ENCODE assay signal across 8 mouse cellular contexts in the genomic region with DNA sequence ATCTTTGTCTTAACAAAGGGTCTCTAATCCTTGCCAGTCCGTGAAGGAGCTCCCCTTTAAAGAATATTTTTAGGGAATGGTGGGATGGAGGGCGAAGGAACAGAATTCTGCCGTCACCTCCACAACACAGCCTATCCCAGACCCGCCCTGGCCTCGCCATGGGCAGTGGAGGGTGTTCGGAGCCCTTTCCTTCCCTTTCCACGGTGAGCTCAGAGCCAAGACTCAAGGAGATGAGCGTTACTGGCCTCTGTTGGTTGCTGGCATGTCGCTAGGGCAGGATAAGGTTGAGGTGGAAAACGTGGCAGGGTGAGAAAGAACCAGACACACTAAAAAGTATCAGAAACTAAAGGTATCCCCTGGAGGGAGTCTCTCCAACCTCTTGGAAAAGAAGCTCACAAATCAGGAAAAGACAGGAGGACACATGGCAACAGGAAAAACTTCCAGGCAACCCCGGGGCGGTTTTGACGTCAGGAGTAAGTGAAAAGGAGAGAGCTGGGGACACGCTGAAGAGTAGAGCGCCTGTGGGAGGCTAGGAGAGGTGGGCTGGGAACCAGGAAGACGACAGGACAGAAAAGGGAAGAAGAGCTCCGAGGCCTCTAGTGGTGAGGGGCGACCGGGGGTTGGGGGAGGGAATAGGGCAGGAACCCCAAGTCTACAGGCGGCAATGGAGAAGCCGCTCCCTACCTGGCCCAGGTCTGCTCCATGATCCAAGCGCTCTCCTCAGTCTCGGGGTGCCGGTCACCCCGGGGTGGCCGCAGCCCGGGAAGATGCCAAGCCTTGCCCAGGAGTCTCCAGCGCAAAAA. TPM values are rescaled to one million over a fixed set of nuclear protein-coding genes. Genes with fewer than 3 reads are reported as not detected.
DNase-seq lines count a peak whose midpoint lies in the region; ATAC-seq and TF ChIP-seq lines count a peak whose summit lies in the region.

No protein-coding gene starts in this region.

- no peaks in the 10 kb centered on the region for H3K79me3 ChIP-seq in C2C12 (ENCODE audit: low read depth)

- no peak for TF ChIP-seq POLR2A in limb, embryonic 14.5 days (IDR thresholded peaks at IDR 0.05; ENCODE audit: borderline replicate concordance, extremely low read depth, insufficient read depth, insufficient read length)

- ATAC-seq in embryonic facial prominence, embryonic 15.5 days (ENCODE audit: insufficient number of reproducible peaks, low FRiP score, low TSS enrichment, low read depth), result 0 out of 2 replicates have a peak, but pooled peaks have one; percentile 22
- ATAC-seq in hindbrain, embryonic 11.5 days (ENCODE audit: low FRiP score), result peak; percentile 66
- peak; percentile 19; the same call in 1 of the 2 replicates for ATAC-seq in limb, embryonic 14.5 days (ENCODE audit: low FRiP score, low read depth)
- ATAC-seq in neural tube, embryonic 15.5 days (ENCODE audit: low FRiP score), result peak; percentile 61
- no peak for ATAC-seq in CD4-positive, CD25-positive, alpha-beta regulatory T cell, adult 4 months

- peak overlapping the region; percentile 34 for H3K4me3 ChIP-seq in C2C12 (ENCODE audit: insufficient read depth, poor library complexity, severe bottlenecking)
- peak overlapping the region; percentile 54 for H3K4me3 ChIP-seq in embryonic facial prominence, embryonic 15.5 days (replicated peaks)
- H3K4me3 ChIP-seq in hindbrain, embryonic 11.5 days (ENCODE audit: low read depth, low read length), result peak overlapping the region; percentile 51
- peak overlapping the region; percentile 57 for H3K4me3 ChIP-seq in limb, embryonic 14.5 days (replicated peaks; ENCODE audit: low read length)
- H3K4me3 ChIP-seq in neural tube, embryonic 15.5 days (replicated peaks), result peak overlapping the region; percentile 48

- no peaks in the 10 kb centered on the region for H3K79me2 ChIP-seq in C2C12 (ENCODE audit: control insufficient read depth, insufficient read depth)

- DNase-seq in cerebellum, postnatal 10 days, result peak; percentile 40 to 50
- no peak for DNase-seq in cerebellum, postnatal 36 days
- peak; percentile 45 for DNase-seq in hindbrain, embryonic 11.5 days (ENCODE audit: low spot score)
- no peak for DNase-seq in limb, embryonic 14.5 days (ENCODE audit: low spot score)

- no peaks in the 10 kb centered on the region for H3K27me3 ChIP-seq in C2C12 (ENCODE audit: control insufficient read depth, insufficient read depth, insufficient read length)
- peaks cover 18% of the 10 kb centered on the region for H3K27me3 ChIP-seq in embryonic facial prominence, embryonic 15.5 days
- peaks cover 13% of the 10 kb centered on the region for H3K27me3 ChIP-seq in hindbrain, embryonic 11.5 days (ENCODE audit: control insufficient read depth, insufficient read depth, low read length)
- peaks cover 18% of the 10 kb centered on the region; the same call in 1 of the 2 replicates for H3K27me3 ChIP-seq in limb, embryonic 14.5 days (ENCODE audit: control insufficient read depth, insufficient read depth, low read length)
- H3K27me3 ChIP-seq in neural tube, embryonic 15.5 days (replicated peaks), result peaks cover 15% of the 10 kb centered on the region

- TF ChIP-seq CTCF in C2C12 (IDR thresholded peaks at IDR 0.05; ENCODE audit: control insufficient read depth, insufficient read depth, insufficient read length), result no peak

- no peak overlapping the region for H3K27ac ChIP-seq in embryonic facial prominence, embryonic 15.5 days (replicated peaks)
- H3K27ac ChIP-seq in hindbrain, embryonic 11.5 days (ENCODE audit: low read depth, low read length), result no peak overlapping the region
- H3K27ac ChIP-seq in limb, embryonic 14.5 days (replicated peaks; ENCODE audit: low read depth, low read length), result peak overlapping the region; percentile 65
- H3K27ac ChIP-seq in neural tube, embryonic 15.5 days (replicated peaks), result peak overlapping the region; percentile 14; the same call in 1 of the 2 replicates

- H3ac ChIP-seq in C2C12 (ENCODE audit: control insufficient read depth, insufficient read length, low read depth), result peak overlapping the region; percentile 71

- WGBS in embryonic facial prominence, embryonic 15.5 days, result 4% methylated on average over 28 of the region's 28 CpGs
- WGBS in hindbrain, embryonic 11.5 days, result 5% methylated on average over 28 of the region's 28 CpGs
- WGBS in limb, embryonic 14.5 days, result 4% methylated on average over 27 of the region's 28 CpGs
- 3% methylated on average over 27 of the region's 28 CpGs for WGBS in neural tube, embryonic 15.5 days

- H3K36me3 ChIP-seq in C2C12 (ENCODE audit: control insufficient read depth, insufficient read depth), result no peaks in the 10 kb centered on the region
- H3K36me3 ChIP-seq in embryonic facial prominence, embryonic 15.5 days, result no peaks in the 10 kb centered on the region
- H3K36me3 ChIP-seq in hindbrain, embryonic 11.5 days (ENCODE audit: control insufficient read depth, insufficient read depth, low read length), result no peaks in the 10 kb centered on the region
- no peaks in the 10 kb centered on the region for H3K36me3 ChIP-seq in limb, embryonic 14.5 days (ENCODE audit: control insufficient read depth, insufficient read depth, low read length)
- no peaks in the 10 kb centered on the region for H3K36me3 ChIP-seq in neural tube, embryonic 15.5 days

- H3K9ac ChIP-seq in embryonic facial prominence, embryonic 15.5 days, result peak overlapping the region; percentile 26
- peak overlapping the region; percentile 61 for H3K9ac ChIP-seq in hindbrain, embryonic 11.5 days (ENCODE audit: low read depth, low read length)
- peak overlapping the region; percentile 55 for H3K9ac ChIP-seq in limb, embryonic 14.5 days (ENCODE audit: low read depth, low read length, severe bottlenecking)
- peak overlapping the region; percentile 56 for H3K9ac ChIP-seq in neural tube, embryonic 15.5 days (replicated peaks)

- H3K9me3 ChIP-seq in embryonic facial prominence, embryonic 15.5 days (replicated peaks), result no peaks in the 10 kb centered on the region
- no peaks in the 10 kb centered on the region for H3K9me3 ChIP-seq in hindbrain, embryonic 11.5 days (ENCODE audit: control insufficient read depth, low read length)
- H3K9me3 ChIP-seq in limb, embryonic 14.5 days (ENCODE audit: control insufficient read depth, low read length), result no peaks in the 10 kb centered on the region
- H3K9me3 ChIP-seq in neural tube, embryonic 15.5 days (replicated peaks), result no peaks in the 10 kb centered on the region

- H3K4me1 ChIP-seq in embryonic facial prominence, embryonic 15.5 days, result peaks cover 10% of the 10 kb centered on the region; the same call in 1 of the 2 replicates
- 0 out of 2 replicates have a peak, but pooled peaks cover 2% of the 10 kb centered on the region for H3K4me1 ChIP-seq in hindbrain, embryonic 11.5 days (replicated peaks; ENCODE audit: control insufficient read depth, insufficient read depth, low read length)
- peaks cover 7% of the 10 kb centered on the region; the same call in 1 of the 2 replicates for H3K4me1 ChIP-seq in limb, embryonic 14.5 days (ENCODE audit: control insufficient read depth, insufficient read depth, low read length)
- peaks cover 20% of the 10 kb centered on the region for H3K4me1 ChIP-seq in neural tube, embryonic 15.5 days

- H3K4me2 ChIP-seq in embryonic facial prominence, embryonic 15.5 days (replicated peaks), result peak overlapping the region; percentile 97
- peak overlapping the region; percentile 95 for H3K4me2 ChIP-seq in hindbrain, embryonic 11.5 days (replicated peaks; ENCODE audit: low read depth, low read length)
- H3K4me2 ChIP-seq in limb, embryonic 14.5 days (replicated peaks; ENCODE audit: low read depth, low read length, severe bottlenecking), result peak overlapping the region; percentile 94
- peak overlapping the region; percentile 92 for H3K4me2 ChIP-seq in neural tube, embryonic 15.5 days

TF ChIP-seq in C2C12, 6 proteins besides CTCF, POLR2A, EP300 and RAD21:
- TF ChIP-seq CEBPB (IDR thresholded peaks at IDR 0.05; ENCODE audit: low read depth) (no peak), USF1 (IDR thresholded peaks at IDR 0.05; ENCODE audit: low read depth) (no peak), MYOD1 (IDR thresholded peaks at IDR 0.05; ENCODE audit: control insufficient read depth, insufficient read length, low read depth) (no peak), FOSL1 (IDR thresholded peaks at IDR 0.05; ENCODE audit: insufficient read depth, low read length, poor library complexity, severe bottlenecking) (no peak), MYOG (IDR thresholded peaks at IDR 0.05; ENCODE audit: control insufficient read depth, extremely low read depth, insufficient read length) (no peak), MAX (IDR thresholded peaks at IDR 0.05) (no peak)
TF ChIP-seq in C2C12: peak in this region for 0.

RNA-seq across cellular contexts. Expression of gene Pde4dip, which starts 21.1 kb away (rescaled TPM):
- polyA plus RNA-seq in C2C12 (2012; fragmentation: generic; extraction: Trizol), result 26.4 TPM
- polyA plus RNA-seq in embryonic facial prominence, embryonic 15.5 days (2015; fragmentation: Nextera tagmentation; extraction: Ambion mirVana), result 29.6 and 32.9 TPM in 2 replicates
- 27.5 and 35.5 TPM in 2 replicates for polyA plus RNA-seq in hindbrain, embryonic 11.5 days (2014; fragmentation: Nextera tagmentation; extraction: Ambion mirVana)
- polyA plus RNA-seq in limb, embryonic 14.5 days (2012; rRNA removed), result 33.3 and 37.1 TPM in 2 replicates
- 38.5 and 40.3 TPM in 2 replicates for polyA plus RNA-seq in limb, embryonic 14.5 days (2014; fragmentation: Nextera tagmentation; extraction: Ambion mirVana)
- 55.2 and 62.6 TPM in 2 replicates for polyA plus RNA-seq in neural tube, embryonic 15.5 days (2015; fragmentation: Nextera tagmentation; extraction: Ambion mirVana)
- polyA plus RNA-seq in CD4-positive, CD25-positive, alpha-beta regulatory T cell, adult 4 months (2017; shearing (Covaris generic)), result 10 to 100 TPM in 1 of 2 experiments, 1 to 10 TPM in 1; 7.5 to 10.3 TPM

RNA-seq across cellular contexts. Expression of gene Sec22b, which starts 33.6 kb away (rescaled TPM):
- 60.0 TPM for polyA plus RNA-seq in C2C12 (2012; fragmentation: generic; extraction: Trizol)
- 163 and 173 TPM in 2 replicates for polyA plus RNA-seq in embryonic facial prominence, embryonic 15.5 days (2015; fragmentation: Nextera tagmentation; extraction: Ambion mirVana)
- polyA plus RNA-seq in hindbrain, embryonic 11.5 days (2014; fragmentation: Nextera tagmentation; extraction: Ambion mirVana), result 134 and 135 TPM in 2 replicates
- 82.4 and 110 TPM in 2 replicates for polyA plus RNA-seq in limb, embryonic 14.5 days (2012; rRNA removed)
- polyA plus RNA-seq in limb, embryonic 14.5 days (2014; fragmentation: Nextera tagmentation; extraction: Ambion mirVana), result 182 and 194 TPM in 2 replicates
- polyA plus RNA-seq in neural tube, embryonic 15.5 days (2015; fragmentation: Nextera tagmentation; extraction: Ambion mirVana), result 93.9 and 97.1 TPM in 2 replicates
- polyA plus RNA-seq in CD4-positive, CD25-positive, alpha-beta regulatory T cell, adult 4 months (2017; shearing (Covaris generic)), result 10 to 100 TPM; 80.3 to 83.7 TPM

Comparison
In these comparisons a context has a peak if more than half of its experiments do, and no peak if none do; other contexts are left out.
1. DNase-seq: peak in cerebellum, postnatal 10 days (2 of 2) and hindbrain, embryonic 11.5 days (single experiment); none in cerebellum, postnatal 36 days (0 of 2) and limb, embryonic 14.5 days (single experiment).
2. H3K27ac ChIP-seq: peak in limb, embryonic 14.5 days (single experiment) and neural tube, embryonic 15.5 days (single experiment); none in embryonic facial prominence, embryonic 15.5 days (single experiment) and hindbrain, embryonic 11.5 days (single experiment).
3. Peak in every context shown above with its lines, with median percentiles within 50 percentile points of each other: H3K4me3 ChIP-seq, H3K4me2 ChIP-seq and H3K9ac ChIP-seq.